Mouse (Mus musculus): ENCODE data around the gene Acvr2b.
A peak's percentile ranks its signal among the peaks of the same experiment; 100 is the strongest.

- peak; percentile 45 for TF ChIP-seq CTCF (conservative IDR thresholded peaks at IDR 0.05; ENCODE audit: low read length)
- no peak for TF ChIP-seq POU5F1 (IDR thresholded peaks at IDR 0.05; ENCODE audit: borderline replicate concordance, low read length)
- no peak for TF ChIP-seq NANOG (IDR thresholded peaks at IDR 0.05; ENCODE audit: borderline replicate concordance, low read length)
Observed at GRCm38 (mm10) chr9:119430311-119430710, 28.4 kb downstream of the Acvr2b start.

All from E14TG2a.4 (cell line).